Mouse (Mus musculus) erythroid progenitor cell, adult 5-6 weeks (primary cell): ENCODE measurements around the gene Prr14. TPM values are rescaled to one million over a fixed set of nuclear protein-coding genes. Genes with fewer than 3 reads are reported as not detected.
"Not testable (repeated sequence)": the region's sequence is repeated elsewhere in the genome, so short reads cannot be mapped to it uniquely, and the experiment has no call there.

Experiments used
- ATAC-seq: replicated peaks from 2 replicates; pipeline ENCODE4 v1.8.0; 2016; ENCODE audit warnings: moderate number of reproducible peaks, mild to moderate bottlenecking, moderate TSS enrichment, inconsistent platforms; ENCODE audit not compliant: poor library complexity, low FRiP score, severe bottlenecking
- total RNA-seq, 2 experiments: library from RNA; stranded (forward) in 1 of 2; stranded (reverse) in 1 of 2; fragments of 150-400 nt in 1 of 2; fragments of 186-747, 209-891 nt in 1 of 2; gene quantifications; 2 replicates each; pipeline versions ENCODE4 v1.2.3 to v1.2.4; 2015 to 2017; ENCODE audit warnings: low replicate concordance in 2 of 2

The Prr14 gene
- total RNA-seq, 2 experiments from 2014 or later, result 31.9 to 172 TPM

DNA sequence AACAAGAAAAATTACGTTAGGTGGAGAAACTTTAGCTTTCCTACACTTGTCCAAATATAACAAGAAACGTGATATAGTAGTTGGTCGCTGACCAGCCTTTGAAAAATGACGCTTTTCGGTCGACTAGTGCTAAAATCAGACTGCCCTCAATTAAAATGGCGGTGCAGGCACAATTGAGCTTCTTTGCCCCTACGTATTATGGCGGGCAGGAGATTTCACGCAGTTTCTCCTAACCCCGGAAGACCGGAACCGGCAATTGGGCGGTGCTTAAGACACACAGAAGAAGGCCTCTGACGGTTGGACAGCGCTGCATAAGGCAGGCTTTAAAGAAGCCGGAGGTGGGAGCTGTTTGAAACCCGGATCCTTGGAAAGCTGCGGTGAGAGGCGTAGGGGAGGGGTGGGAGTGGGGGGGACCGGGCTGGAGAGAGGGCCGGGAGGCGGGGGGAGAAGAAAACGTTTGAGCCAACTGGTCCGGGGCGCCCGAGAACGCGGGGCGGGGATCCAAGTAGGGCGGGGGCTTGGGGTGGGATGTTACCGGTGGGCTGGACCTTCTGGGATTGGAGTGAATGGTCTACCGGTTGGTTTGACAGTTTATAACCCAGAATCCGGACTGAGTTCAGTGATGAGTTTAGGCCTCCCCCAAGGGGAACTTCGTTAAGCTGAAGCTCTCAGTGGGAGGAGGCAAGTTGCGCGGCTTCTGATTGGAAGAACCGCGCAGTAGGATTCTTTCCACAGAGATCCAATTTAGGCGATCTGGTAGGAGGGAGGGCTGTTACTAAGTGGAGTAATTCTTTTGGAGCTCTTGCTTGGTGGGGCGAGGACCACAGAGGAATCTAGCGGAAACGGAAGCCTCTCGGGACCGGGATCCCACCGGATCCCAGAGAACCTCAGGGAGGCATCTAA, 11.6 kb downstream of the Prr14 start:
- peak; percentile 87 for ATAC-seq

GRCm38 (mm10) chr7:127471646-127472010, 12.2 kb downstream of the Prr14 start:
- peak; percentile 39 for ATAC-seq

GRCm38 (mm10) chr7:127472060-127472459, 12.6 kb downstream of the Prr14 start:
- no peak for ATAC-seq

- ATAC-seq, result no peak
Observed at GRCm38 (mm10) chr7:127473705-127474104, 14.3 kb downstream of the Prr14 start.

- ATAC-seq, result no peak
Observed at GRCm38 (mm10) chr7:127474378-127475070, 15.1 kb downstream of the Prr14 start.

DNA sequence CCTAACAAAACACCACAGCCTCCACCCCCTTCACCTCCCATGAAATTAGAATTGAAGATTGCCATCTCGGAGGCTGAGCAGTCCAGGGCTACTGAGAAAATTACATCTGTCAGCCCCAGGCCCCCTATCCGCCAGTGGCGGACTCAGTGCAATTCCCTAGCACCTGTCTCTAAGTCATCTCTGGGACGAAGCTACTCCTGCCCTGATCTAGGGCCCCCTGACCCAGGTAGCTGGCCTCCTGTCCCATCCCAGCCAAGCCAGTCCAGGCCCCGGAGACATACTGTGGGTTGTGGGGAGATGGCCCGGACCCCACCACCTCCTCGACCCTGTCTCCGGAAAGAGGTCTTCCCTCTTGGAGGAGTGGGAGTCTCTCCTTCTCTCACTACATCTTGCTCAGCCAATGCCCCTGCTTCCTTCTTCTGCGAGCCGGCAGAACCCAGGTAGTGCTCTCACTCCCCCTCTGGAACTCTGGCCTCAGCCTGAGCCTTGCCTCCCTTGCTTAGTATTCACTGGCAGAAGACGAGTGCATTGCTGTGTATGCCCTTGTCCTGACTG, 15.9 kb downstream of the Prr14 start:
- ATAC-seq, result no peak

DNA sequence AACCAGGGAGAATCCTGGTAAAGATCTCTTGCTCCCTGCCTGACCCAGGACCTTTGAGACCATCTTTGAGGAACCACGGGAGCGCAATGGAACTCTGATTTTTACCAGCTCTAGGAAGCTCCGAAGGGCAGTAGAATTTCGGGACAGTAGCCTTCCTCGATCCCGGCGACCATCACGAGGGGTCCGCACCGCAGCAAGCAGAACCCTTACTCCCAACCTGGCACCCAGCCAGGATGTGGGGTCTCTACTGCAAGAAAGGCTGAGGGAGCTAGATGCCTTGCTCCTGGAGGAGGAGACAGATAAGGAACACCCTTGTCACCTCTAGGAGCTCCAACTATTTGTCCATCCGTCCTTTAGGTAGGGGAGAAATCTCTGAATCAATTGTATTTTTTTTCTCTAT, 16.9 kb downstream of the Prr14 start:
- no peak for ATAC-seq

GRCm38 (mm10) chr7:127476855-127477254, 17.4 kb downstream of the Prr14 start:
- ATAC-seq, result no peak

DNA sequence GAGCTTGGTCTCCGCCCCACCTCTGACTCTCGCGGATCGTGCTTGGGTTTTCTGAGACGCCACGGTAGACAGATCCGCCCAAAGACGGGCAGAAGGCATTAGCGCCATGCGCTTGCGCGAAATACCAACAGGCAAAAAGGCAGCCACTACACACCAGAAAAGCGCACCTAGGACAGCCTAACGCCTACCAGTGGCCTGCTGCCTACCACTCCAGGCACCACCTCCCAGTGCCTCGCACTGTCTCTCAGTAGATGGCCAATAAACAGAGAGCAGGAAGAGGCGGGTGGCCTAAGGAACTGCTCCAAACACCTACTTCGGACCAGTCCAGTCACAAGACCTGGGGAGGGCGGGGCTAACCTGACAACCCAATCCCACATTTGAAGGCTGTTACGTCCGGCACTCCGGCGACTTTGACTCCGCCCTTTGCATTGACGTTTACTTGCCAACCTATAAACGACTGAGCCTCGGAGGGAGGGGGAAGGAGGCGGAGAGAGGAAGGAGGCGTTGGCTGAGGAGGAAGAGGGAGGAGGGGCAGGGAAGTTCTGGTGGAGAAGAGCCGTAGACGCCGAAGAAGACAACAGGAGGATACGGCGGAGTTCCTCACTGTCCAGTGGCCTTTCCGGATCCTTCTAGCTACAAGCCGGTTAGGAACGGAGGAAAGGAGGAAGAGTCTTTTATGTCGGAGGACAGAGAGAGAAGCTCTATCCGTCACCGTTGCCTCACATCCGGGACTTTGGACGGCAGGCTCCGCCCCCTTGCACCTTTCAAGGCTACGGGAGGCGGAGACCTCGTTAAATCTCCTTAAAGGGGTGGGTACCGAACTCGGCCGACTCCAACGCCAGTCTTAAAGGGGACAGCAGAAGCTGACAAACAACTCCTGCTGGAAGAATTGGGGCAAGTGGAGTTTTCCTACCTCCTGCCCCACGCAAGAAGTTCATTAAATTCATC, 18.6 kb downstream of the Prr14 start:
- peak; percentile 82 for ATAC-seq

- peak; percentile 51 for ATAC-seq
Observed at GRCm38 (mm10) chr7:127478635-127479317, 19.4 kb downstream of the Prr14 start, which contains the start of gene Fbrs. Fbrs (plus strand) TSS chr7:127479199.

DNA sequence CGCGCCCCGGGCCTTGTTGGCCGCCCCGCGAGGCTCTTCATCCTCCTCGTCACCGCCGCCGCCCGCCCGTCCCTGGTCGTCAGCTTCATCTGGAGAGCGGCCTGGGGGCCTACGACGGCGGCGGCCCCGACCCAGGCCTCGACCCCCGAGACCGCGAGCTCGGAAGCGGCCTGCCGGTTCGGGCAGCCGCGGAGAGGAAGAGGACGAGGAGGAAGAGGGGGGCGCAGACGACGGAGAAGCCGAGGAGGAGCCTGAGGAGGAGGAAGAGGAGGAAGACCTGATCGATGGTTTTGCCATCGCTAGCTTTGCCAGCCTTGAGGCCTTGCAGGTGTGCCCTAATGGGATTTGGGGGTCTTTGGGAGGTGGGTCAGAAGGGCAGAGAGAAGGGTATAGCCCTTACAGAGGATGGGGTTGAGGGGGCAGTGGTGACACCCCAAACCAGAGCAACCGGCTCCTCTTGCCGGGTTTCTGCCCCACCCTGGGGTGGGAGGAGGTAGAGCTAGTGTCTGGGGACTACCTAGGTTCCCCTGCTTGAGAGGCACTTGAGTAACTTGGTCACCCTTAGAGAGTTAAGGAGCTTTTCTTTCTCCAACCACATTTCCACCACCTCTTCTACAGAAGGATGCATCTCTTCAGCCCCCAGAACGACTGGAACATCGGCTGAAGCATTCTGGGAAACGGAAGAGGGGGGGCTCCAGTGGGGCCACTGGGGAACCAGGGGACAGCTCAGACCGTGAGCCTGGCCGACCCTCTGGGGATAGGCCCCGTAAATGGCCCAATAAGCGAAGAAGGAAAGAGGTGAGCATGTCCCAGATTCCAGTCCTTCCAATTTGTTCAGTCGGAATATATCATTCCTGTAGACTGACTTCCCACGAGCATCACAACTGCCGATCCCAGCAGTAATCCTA, 20.2 kb downstream of the Prr14 start:
- ATAC-seq, result no peak

GRCm38 (mm10) chr7:127480321-127480720, 20.9 kb downstream of the Prr14 start:
- no peak for ATAC-seq

DNA sequence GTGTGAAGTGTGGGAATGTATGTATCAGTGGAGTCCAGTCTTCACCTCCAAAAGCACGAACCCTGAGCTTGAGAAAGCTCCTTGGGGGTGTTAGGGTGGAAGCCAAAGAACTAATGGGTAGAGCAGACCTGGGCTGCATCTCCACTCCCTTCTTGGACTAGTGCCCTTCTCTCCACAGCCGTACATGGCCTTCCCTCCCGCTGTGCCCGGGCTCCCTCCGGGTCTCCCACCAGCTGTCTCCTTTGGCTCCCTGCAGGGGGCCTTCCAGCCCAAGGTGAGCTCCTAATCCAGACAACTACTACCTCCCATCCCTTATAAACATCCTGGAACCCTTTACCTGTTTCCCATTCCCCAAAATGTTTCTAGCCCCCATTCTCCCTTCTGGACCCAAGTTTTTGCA, 26.0 kb downstream of the Prr14 start:
- no peak for ATAC-seq

DNA sequence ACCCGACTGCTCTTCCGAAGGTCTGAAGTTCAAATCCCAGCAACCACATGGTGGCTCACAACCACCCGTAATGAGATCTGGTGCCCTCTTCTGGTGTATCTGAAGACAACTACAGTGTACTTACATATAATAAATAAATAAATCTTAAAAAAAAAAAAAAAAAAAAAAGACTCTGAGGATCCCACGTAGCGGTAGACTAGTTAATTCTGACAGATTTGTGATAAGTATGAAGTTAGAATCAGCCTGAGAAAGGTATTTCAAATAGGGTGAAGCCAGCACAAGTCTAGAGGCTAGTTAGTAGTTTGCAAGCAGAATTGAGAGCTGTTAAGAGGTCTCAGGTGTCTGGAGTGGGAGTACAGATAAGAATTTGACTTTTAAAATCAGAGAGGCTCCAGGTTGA, 29.0 kb downstream of the Prr14 start:
- ATAC-seq, result not testable (repeated sequence)

DNA sequence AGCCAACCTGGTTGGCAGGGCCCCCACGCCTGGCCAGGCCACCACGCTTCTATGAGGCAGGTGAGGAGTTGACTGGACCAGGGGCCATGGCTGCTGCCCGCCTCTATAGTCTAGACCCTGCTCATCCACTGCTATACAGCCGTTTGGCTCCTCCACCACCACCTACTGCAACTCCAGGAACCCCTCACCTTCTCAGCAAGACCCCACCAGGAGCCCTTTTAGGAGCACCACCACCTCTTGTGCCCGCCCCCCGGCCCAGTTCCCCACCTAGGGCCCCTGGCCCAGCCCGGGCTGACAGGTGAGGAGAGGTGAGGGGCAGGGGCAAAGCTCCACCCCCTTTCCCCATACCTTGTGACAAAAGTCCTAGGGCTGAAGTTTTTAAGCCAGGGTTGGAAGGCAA, 30.6 kb downstream of the Prr14 start:
- ATAC-seq, result no peak

DNA sequence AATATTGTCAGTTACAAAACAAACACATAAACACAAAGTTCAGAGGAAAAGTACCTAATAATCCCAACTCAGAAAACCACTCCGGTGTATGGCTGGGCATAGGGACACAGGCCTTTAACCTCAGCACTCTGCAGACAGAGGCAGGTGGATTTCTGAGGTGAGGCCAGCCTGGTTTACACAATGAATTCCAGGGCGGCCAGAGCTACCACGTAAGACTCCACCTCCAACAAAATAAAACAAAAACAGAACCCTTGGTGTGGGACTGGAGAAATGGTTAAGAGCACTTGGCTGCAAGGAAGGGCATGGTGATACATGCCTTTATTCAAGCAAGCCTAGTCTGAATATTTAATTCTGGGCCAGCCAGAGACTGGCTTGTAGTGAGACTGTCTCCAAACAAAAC, 32.4 kb downstream of the Prr14 start:
- no peak for ATAC-seq

- ATAC-seq, result no peak
Observed at GRCm38 (mm10) chr7:127494648-127495047, 35.2 kb downstream of the Prr14 start.

GRCm38 (mm10) chr7:127497382-127497781, 38.0 kb downstream of the Prr14 start:
- no peak for ATAC-seq
